Mouse (Mus musculus) liver, embryonic 16.5 days (tissue): Measurements from ENCODE around the gene Wipf2. TPM values are rescaled to one million over a fixed set of nuclear protein-coding genes. Genes with fewer than 3 reads are reported as not detected.
A peak's percentile ranks its signal among the peaks of the same experiment; 100 is the strongest.

Source experiments
- ATAC-seq: fragments of 200-750 bp; cut with Nextera tagmentation; 2 replicates; pipeline ENCODE4 v1.8.0; 2017; ENCODE audit warnings: low read depth, mild to moderate bottlenecking, moderate number of reproducible peaks, moderate library complexity
- H3K27ac ChIP-seq: fragments of 300-500 bp; sonication (generic); 2 replicates; pipeline ENCODE4 v1.5.1; 2014; ENCODE audit warnings: mild to moderate bottlenecking, low read length
- H3K27me3 ChIP-seq: fragments of 300-500 bp; sonication (generic); 2 replicates; pipeline ENCODE4 v1.6.1; 2014; ENCODE audit warnings: low read depth, low read length, mixed read lengths; ENCODE audit not compliant: control insufficient read depth, insufficient read depth
- H3K36me3 ChIP-seq: fragments of 300-500 bp; sonication (generic); 2 replicates; pipeline ENCODE4 v1.6.1; 2014; ENCODE audit warnings: mild to moderate bottlenecking; ENCODE audit not compliant: control insufficient read depth, insufficient read depth
- H3K4me1 ChIP-seq: fragments of 300-500 bp; sonication (generic); 2 replicates; pipeline ENCODE4 v1.6.1; 2014; ENCODE audit warnings: low read depth, low read length, mixed read lengths; ENCODE audit not compliant: control insufficient read depth
- H3K4me2 ChIP-seq: fragments of 300-500 bp; sonication (generic); 2 replicates; pipeline ENCODE4 v1.6.1; 2014; ENCODE audit warnings: low read depth, low read length, mixed read lengths
- H3K4me3 ChIP-seq: fragments of 300-500 bp; sonication (generic); 2 replicates; pipeline ENCODE4 v1.5.1; 2014; ENCODE audit warnings: low read depth, mild to moderate bottlenecking, low read length
- H3K9ac ChIP-seq: fragments of 300-500 bp; sonication (generic); 2 replicates; pipeline ENCODE4 v1.6.1; 2014; ENCODE audit warnings: low read depth, low read length
- H3K9me3 ChIP-seq: fragments of 300-500 bp; sonication (generic); replicated peaks from 2 replicates; pipeline ENCODE4 v1.6.1; 2016; ENCODE audit warnings: low read length; ENCODE audit not compliant: control insufficient read depth
- WGBS: fragments of 180-500 bp; shearing (Covaris S2); extraction: QIAGEN DNeasy Blood & Tissue Kit; methylation state at CpG from one replicate; pipeline ENCODE4 v1.1.7; 2014; ENCODE audit not compliant: insufficient replicate concordance; 5-methylcytosine and 5-hydroxymethylcytosine counted together
- polyA plus RNA-seq: library from polyadenylated mRNA; unstranded; fragments of >200 nt; fragmentation: Nextera tagmentation; extraction: Ambion mirVana; gene quantifications from 2 replicates; pipeline ENCODE4 v1.2.1, GENCODE M21; 2015

Wipf2 gene
- polyA plus RNA-seq, 1 experiment from 2014 or later, result 1.6 TPM

GRCm38 (mm10) chr11:98935123-98935522 is 71.7 kb downstream of the Wipf2 start:
- no peak overlapping the region for H3K4me3 ChIP-seq
- H3K27me3 ChIP-seq, result peaks cover 54% of the 10 kb centered on the region
- H3K36me3 ChIP-seq, result no peaks in the 10 kb centered on the region
- H3K27ac ChIP-seq, result no peak overlapping the region
- no peak overlapping the region for H3K4me2 ChIP-seq
- no peaks in the 10 kb centered on the region for H3K9me3 ChIP-seq
- H3K9ac ChIP-seq, result no peak overlapping the region
- peaks cover 32% of the 10 kb centered on the region for H3K4me1 ChIP-seq
- ATAC-seq, result no peak
- WGBS, result 74% methylated on average over 3 of the region's 3 CpGs

GRCm38 (mm10) chr11:98936170-98936569 is 72.7 kb downstream of the Wipf2 start:
- H3K27me3 ChIP-seq, result peaks cover 54% of the 10 kb centered on the region

GRCm38 (mm10) chr11:98936606-98937409 is 73.4 kb downstream of the Wipf2 start:
- ATAC-seq, result peak; percentile 15; the same call in 1 of the 2 replicates
- H3K27ac ChIP-seq, result peak overlapping the region; percentile 28; the same call in 1 of the 2 replicates
- H3K4me1 ChIP-seq, result peaks cover 48% of the 10 kb centered on the region
- 2% methylated on average over 23 of the region's 23 CpGs for WGBS
- H3K4me2 ChIP-seq, result peak overlapping the region; percentile 85
- H3K9ac ChIP-seq, result peak overlapping the region; percentile 25
- peak overlapping the region; percentile 62 for H3K4me3 ChIP-seq
- no peaks in the 10 kb centered on the region for H3K9me3 ChIP-seq
- H3K27me3 ChIP-seq, result peaks cover 52% of the 10 kb centered on the region
- no peaks in the 10 kb centered on the region for H3K36me3 ChIP-seq

More at GRCm38 (mm10) chr11:98936170-98936569, 72.7 kb downstream of the Wipf2 start:
- Histone ChIP-seq H3K4me1 (peaks cover 42% of the 10 kb centered on the region), H3K36me3 (no peaks in the 10 kb centered on the region), H3K9ac (peak overlapping the region; percentile 25; the same call in 1 of the 2 replicates), H3K4me3 (peak overlapping the region; percentile 62), H3K27ac (peak overlapping the region; percentile 28; the same call in 1 of the 2 replicates), H3K4me2 (peak overlapping the region; percentile 85), H3K9me3 (no peaks in the 10 kb centered on the region)
- WGBS, result 3% methylated on average over 29 of the region's 29 CpGs
- ATAC-seq, result no peak

GRCm38 (mm10) chr11:98937410-98937913 is 74.0 kb downstream of the Wipf2 start:
- no peaks in the 10 kb centered on the region for H3K9me3 ChIP-seq
- H3K4me3 ChIP-seq, result peak overlapping the region; percentile 62
- H3K9ac ChIP-seq, result peak overlapping the region; percentile 55
- peaks cover 55% of the 10 kb centered on the region for H3K4me1 ChIP-seq
- peak overlapping the region; percentile 85 for H3K4me2 ChIP-seq
- no peaks in the 10 kb centered on the region for H3K36me3 ChIP-seq
- H3K27ac ChIP-seq, result peak overlapping the region; percentile 61
- peaks cover 52% of the 10 kb centered on the region for H3K27me3 ChIP-seq
- under 1% methylated on average over 33 of the region's 38 CpGs for WGBS
- peak; percentile 88 for ATAC-seq

GRCm38 (mm10) chr11:98937914-98938694 is 74.7 kb downstream of the Wipf2 start:
- Histone ChIP-seq H3K27ac (peak overlapping the region; percentile 61), H3K4me1 (peaks cover 61% of the 10 kb centered on the region), H3K4me3 (peak overlapping the region; percentile 62), H3K9ac (peak overlapping the region; percentile 55), H3K36me3 (no peaks in the 10 kb centered on the region), H3K4me2 (peak overlapping the region; percentile 85), H3K27me3 (peaks cover 50% of the 10 kb centered on the region), H3K9me3 (no peaks in the 10 kb centered on the region)
- no peak; the same call in 1 of the 2 replicates for ATAC-seq
- WGBS, result 1% methylated on average over 39 of the region's 39 CpGs

- Histone ChIP-seq H3K36me3 (no peaks in the 10 kb centered on the region), H3K9ac (no peak overlapping the region), H3K27ac (no peak overlapping the region), H3K4me1 (peaks cover 66% of the 10 kb centered on the region), H3K27me3 (peaks cover 45% of the 10 kb centered on the region), H3K4me2 (peak overlapping the region; percentile 85), H3K4me3 (peak overlapping the region; percentile 62; the same call in 1 of the 2 replicates), H3K9me3 (no peaks in the 10 kb centered on the region)
- no peak for ATAC-seq
- WGBS, result 34% methylated on average over 7 of the region's 7 CpGs
Measured at GRCm38 (mm10) chr11:98938701-98939083, 75.3 kb downstream of the Wipf2 start.

GRCm38 (mm10) chr11:98939084-98939952 is 75.9 kb downstream of the Wipf2 start:
- Histone ChIP-seq H3K27me3 (peaks cover 45% of the 10 kb centered on the region), H3K4me1 (peaks cover 69% of the 10 kb centered on the region), H3K27ac (no peak overlapping the region), H3K4me2 (peak overlapping the region; percentile 85; the same call in 1 of the 2 replicates), H3K4me3 (no peak overlapping the region), H3K9me3 (no peaks in the 10 kb centered on the region), H3K9ac (no peak overlapping the region), H3K36me3 (no peaks in the 10 kb centered on the region)
- WGBS, result 50% methylated on average over 15 of the region's 15 CpGs
- ATAC-seq, result no peak

GRCm38 (mm10) chr11:98939953-98940641 is 76.7 kb downstream of the Wipf2 start:
- WGBS, result 50% methylated on average over 11 of the region's 11 CpGs
- H3K27me3 ChIP-seq, result peaks cover 43% of the 10 kb centered on the region
- no peak overlapping the region for H3K4me2 ChIP-seq
- H3K27ac ChIP-seq, result no peak overlapping the region
- H3K9me3 ChIP-seq, result no peaks in the 10 kb centered on the region
- peaks cover 77% of the 10 kb centered on the region for H3K4me1 ChIP-seq
- ATAC-seq, result no peak
- H3K36me3 ChIP-seq, result no peaks in the 10 kb centered on the region
- no peak overlapping the region for H3K9ac ChIP-seq
- no peak overlapping the region for H3K4me3 ChIP-seq
